Mouse (Mus musculus) E14TG2a.4 (cell line): ENCODE measurements at regions not wholly inside any gene's neighbourhood (a gene's known extent, or its start where the extent isn't known, plus 50 kb on each side); places are given as distances from the start of the nearest gene placed in this dataset.

ENCODE experiments used
- CTCF ChIP-seq: conservative IDR thresholded peaks from 2 replicates; pipeline ENCODE4 v1.5.1; 2014; ENCODE audit warnings: low read length
- NANOG ChIP-seq: IDR thresholded peaks from 2 replicates; pipeline ENCODE4 v1.6.1; 2014; ENCODE audit warnings: borderline replicate concordance, low read length, mixed read lengths
- POU5F1 ChIP-seq: IDR thresholded peaks from 2 replicates; pipeline ENCODE4 v1.6.1; 2014; ENCODE audit warnings: low read length, borderline replicate concordance

GRCm38 (mm10) chr12:27563900-27564299 lies 221.5 kb upstream of the Sox11 start:
- TF ChIP-seq CTCF (no peak), NANOG (no peak), POU5F1 (no peak)
